Mouse (Mus musculus) kidney, adult 9 months (tissue): ENCODE data around the gene Ssu72.
"Not testable (repeated sequence)": the region's sequence is repeated elsewhere in the genome, so short reads cannot be mapped to it uniquely, and the experiment has no call there.

Source experiments
- DNase-seq: peaks from one replicate; pipeline ENCODE4 v3.0.0; 2022

Gene Ssu72

DNA sequence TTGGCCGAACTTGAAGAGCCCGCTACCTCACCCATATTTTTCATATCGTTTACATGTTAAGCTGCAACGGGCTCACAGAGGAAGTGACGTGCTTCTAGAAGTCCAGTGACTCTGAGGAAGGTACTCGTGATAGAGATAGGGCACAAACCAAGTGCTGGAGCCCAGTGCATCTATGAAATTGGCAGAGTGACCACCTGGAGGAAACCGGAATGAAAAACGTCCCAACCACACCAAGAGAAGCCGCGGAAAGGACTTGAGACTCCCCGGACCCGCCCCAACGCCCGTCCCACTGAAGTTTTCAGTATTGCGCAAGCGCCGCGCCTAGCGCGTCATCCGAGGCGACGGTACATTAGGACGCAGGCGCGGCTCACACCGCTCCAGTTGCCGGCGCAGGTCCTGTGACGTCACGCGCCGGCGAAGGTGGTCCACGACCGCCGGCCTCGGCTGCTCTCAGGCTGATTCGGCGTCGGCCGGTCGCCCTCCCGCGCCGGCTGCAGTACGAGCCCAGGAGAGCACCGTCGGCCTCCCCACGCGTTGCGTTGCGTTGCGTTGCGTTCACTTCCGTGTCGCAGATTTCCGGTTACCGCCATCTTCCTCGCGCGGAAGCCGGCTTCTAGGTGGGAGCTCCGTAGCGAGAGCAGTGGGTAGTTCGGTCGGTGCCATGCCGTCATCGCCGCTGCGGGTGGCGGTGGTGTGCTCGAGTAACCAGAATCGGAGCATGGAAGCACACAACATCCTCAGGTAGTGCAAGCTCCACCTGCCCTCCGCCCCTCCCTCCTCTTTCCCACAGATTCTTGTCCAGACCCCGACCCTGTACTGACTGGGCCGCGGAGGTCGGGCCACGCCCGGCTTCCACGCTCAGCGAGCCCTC, at the start of gene Ssu72:
Gene Ssu72, plus strand, starts transcription at position 80 of the 871 bp plus-strand sequence.
- DNase-seq = peak; percentile 95

GRCm38 (mm10) chr4:155656214-155656751, 48.3 kb upstream of the Ssu72 start:
- no peak for DNase-seq

DNA sequence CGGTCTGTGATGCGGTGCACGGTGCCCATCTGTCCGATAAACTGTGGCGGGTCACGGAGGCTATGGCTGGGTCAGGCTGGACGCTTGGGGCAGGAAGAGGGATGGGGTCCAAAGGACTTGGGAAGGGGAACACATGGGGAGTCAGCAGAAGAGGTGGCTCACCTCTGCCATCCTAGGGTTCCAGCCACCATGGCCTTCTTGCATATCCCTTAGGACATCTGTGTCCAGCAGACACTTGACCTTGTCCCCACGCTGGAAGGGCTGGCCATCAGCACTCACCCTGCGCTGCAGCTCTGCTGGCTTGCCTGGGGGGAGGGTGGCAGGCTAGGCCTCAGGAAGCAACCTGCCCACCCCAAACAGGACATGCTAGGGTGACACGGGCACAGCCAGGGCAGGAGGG, 45.6 kb upstream of the Ssu72 start:
- no peak for DNase-seq

DNA sequence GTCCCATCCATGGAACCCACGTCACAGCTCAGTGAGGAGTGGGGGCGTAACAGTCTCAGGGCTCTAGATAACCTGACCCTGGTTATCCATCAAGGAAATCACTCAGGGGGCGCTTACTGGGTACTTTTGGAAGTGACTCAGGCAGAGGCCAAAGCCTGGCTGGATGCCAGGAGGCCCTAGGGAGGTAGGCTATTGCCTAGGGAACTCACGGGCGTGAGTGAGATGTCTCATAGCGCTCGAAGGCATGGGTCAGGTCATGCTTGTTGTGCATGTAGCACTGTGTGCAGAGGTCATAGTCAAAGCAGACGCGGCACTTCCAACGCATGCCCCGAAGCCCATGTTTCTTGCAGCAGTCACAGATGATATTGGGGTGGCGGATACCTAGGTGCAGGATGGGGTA, 44.0 kb upstream of the Ssu72 start:
- DNase-seq = no peak

DNA sequence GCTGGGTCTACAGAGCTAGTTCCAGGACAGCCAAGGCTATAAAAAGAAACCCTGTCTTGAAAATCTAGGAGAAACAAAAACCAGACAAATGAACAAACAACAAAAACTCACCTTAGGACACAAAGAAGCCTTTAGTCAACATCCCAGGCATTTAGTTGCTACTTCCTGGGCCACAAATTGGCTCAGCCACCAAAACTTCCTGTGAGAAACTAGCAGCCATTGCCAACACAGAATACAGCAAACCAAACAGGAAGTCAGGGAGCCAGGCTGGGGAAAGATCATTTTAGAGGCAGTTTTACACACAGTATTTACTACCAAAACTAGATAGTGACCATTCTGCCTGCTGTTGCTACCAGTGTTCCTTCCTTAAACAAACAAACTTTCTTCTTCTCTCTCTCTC, 37.7 kb upstream of the Ssu72 start:
- no peak for DNase-seq

GRCm38 (mm10) chr4:155668689-155669597, 35.7 kb upstream of the Ssu72 start, which contains the start of gene Mib2:
Gene Mib2, minus strand, starts transcription at chr4:155669198.
- DNase-seq = peak; percentile 99

DNA sequence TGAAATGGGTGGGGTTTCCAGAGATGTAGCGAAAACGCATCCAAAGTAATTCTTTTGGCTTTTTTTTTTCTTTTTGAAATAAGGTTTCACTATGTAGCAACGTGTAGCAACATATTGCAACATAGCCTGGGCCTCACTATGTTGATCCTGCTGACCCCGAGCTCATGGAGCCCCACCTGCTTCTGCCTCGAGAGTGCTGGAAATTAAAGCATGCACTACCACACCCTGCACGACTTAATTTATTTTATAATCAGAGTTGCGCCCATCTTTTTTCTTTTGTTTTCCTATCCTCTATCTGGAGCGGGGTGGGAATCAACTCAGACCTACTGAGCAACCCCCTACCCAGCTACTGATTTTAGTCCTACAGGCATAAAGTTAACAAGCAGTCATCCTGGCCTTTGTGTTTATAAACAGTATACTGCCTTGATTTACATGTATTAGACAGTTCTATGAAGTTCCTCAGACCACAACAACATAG, 35.0 kb upstream of the Ssu72 start:
- no peak for DNase-seq

- not testable (repeated sequence) for DNase-seq
These were observed 34.4 kb upstream of the Ssu72 start for GRCm38 (mm10) chr4:155670236-155670635.

DNA sequence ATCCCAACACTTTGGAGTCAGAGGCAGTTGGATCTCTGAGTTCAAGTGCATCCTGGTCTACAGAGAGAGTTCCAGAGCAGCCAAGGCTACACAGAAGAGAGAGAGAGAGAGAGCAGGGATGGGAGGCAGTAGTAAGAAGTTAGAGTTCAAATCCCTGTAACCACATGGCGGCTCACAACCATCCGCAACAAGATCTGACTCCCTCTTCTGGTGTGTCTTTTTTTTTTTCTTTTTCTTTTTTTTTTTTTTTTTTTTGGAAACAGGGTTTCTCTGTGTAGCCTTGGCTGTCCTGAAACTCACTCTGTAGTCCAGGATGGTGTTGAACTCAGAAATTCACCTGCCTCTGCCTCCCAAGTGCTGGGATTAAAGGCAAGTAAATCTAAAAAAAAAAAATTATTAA, 32.5 kb upstream of the Ssu72 start:
- DNase-seq = no peak

GRCm38 (mm10) chr4:155675991-155676390, 28.6 kb upstream of the Ssu72 start:
- peak; percentile 56 for DNase-seq

GRCm38 (mm10) chr4:155683670-155684277, 20.8 kb upstream of the Ssu72 start:
- not testable (repeated sequence) for DNase-seq

DNA sequence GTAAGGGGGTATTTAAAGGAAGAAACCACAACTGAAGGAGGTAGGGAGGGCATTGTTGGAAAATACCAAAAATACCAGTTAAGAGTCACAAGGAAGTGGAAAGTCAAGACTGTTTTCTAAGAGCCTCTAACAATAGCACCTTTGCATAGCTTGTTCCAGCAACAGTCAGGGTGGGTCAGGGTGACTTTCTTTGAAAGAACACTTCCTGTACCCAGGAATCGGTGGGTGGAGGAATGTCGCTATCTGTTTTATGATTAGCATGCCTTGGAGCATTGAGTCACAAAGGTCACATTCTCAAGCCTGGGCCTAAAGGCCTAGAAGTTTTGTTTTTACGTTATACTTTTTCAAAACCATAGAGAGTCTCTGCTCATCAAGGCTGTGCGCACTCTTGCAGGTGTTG, 16.8 kb upstream of the Ssu72 start:
- not testable (repeated sequence) for DNase-seq

- no peak for DNase-seq
These were observed 13.8 kb upstream of the Ssu72 start for GRCm38 (mm10) chr4:155690571-155691375.

DNA sequence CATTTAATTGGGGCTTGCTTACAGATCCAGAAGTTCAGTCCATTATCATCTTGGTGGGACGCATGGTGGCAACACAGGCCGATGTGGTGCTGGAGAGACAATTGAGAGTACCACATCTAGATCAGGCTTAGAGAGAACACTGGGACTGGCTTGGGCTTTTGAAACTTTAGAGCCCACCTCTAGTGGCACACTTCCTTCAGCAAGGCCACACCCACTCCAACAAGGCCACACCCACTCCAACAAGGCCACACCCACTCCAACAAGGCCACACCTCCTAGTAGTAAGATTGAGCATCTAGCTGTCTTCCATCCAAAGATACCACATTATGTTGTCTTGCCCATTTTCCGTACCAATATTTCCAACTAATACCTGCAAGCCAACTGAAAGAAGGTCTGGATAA, 12.2 kb upstream of the Ssu72 start:
- no peak for DNase-seq

DNA sequence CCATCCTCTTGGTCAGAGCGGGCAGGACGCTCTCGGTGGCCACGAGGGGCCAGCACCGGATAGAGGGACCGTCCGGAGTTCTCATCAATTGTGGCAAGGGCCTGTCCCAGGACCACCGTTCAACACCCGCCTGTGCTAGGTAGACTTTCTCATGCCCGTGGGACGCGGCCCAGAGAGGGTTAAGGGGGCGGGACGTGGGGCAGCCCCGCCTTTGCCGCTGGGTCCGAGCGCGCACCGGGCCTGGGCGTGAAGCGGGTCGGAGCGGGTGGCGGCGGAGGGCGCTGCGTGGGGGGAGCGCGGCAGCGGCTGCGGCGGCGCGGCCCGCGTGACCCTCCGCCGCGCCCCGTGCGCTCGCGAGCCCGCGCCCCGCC, 10.5 kb upstream of the Ssu72 start, which contains the start of gene Fndc10:
Gene Fndc10, plus strand, starts transcription at position 232 of the 371 bp plus-strand sequence.
- DNase-seq = peak; percentile 36

- DNase-seq = peak; percentile 33
These were observed 9.9 kb upstream of the Ssu72 start for GRCm38 (mm10) chr4:155694482-155695401.

GRCm38 (mm10) chr4:155695531-155696062, 9.0 kb upstream of the Ssu72 start:
- DNase-seq = no peak

- DNase-seq = no peak
These were observed 8.0 kb upstream of the Ssu72 start for GRCm38 (mm10) chr4:155696261-155697255.

DNA sequence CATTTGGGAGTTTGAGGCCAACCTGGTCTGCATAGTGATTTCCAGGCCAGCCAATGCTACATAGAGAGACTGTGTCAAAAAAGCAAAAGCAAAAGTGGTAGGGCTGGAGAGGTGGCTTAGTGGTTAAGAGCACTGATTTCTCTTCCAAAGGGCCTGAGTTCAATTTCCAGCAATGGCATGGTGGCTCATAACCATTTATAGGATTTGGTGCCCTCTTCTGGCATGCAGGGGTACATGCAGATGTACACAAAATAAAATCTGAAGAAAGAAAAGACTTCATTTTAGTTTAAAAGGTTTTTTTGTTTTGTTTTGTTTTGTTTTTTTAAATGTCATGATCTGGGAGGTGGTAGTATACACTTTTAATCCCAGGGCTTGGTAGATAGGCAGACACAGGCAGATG, 4.2 kb upstream of the Ssu72 start:
- DNase-seq = no peak
